Mouse (Mus musculus) small intestine, adult 2 months (tissue): ENCODE measurements at regions not wholly inside any gene's neighbourhood (a gene's known extent, or its start where the extent isn't known, plus 50 kb on each side); places are given as distances from the start of the nearest gene placed in this dataset.

ENCODE experiments used
- H3K27ac ChIP-seq: fragments of 200-500 bp; 2 replicates; pipeline ENCODE4 v1.5.1; 2012; ENCODE audit warnings: low read depth, low read length, control low read depth, inconsistent platforms; ENCODE audit not compliant: insufficient read depth
- H3K27me3 ChIP-seq: fragments of 200-500 bp; 2 replicates; pipeline ENCODE4 v1.6.1; 2012; ENCODE audit warnings: mild to moderate bottlenecking, moderate library complexity, low read length, inconsistent platforms; ENCODE audit not compliant: control insufficient read depth, insufficient read depth
- H3K36me3 ChIP-seq: fragments of 200-500 bp; 2 replicates; pipeline ENCODE4 v1.6.1; 2012; ENCODE audit warnings: mild to moderate bottlenecking, low read length, control low read depth, inconsistent platforms; ENCODE audit not compliant: control insufficient read depth, insufficient read depth
- H3K4me1 ChIP-seq: fragments of 200-500 bp; 2 replicates; pipeline ENCODE4 v1.6.1; 2012; ENCODE audit warnings: low read length, inconsistent platforms, mixed read lengths; ENCODE audit not compliant: control insufficient read depth, insufficient read depth, insufficient read length
- H3K4me3 ChIP-seq: fragments of 200-500 bp; 2 replicates; pipeline ENCODE4 v1.5.1; 2012; ENCODE audit warnings: low read depth, mild to moderate bottlenecking, control low read depth, inconsistent platforms, low read length, moderate library complexity
- CTCF ChIP-seq: fragments of 200-500 bp; IDR thresholded peaks from 2 replicates; pipeline ENCODE4 v1.5.1; 2012; ENCODE audit warnings: low read depth, mild to moderate bottlenecking, control low read depth, inconsistent platforms, low read length, moderate library complexity, mixed read lengths; ENCODE audit not compliant: insufficient replicate concordance, insufficient read length; ENCODE audit errors: extremely low read depth
- POLR2A ChIP-seq: fragments of 200-500 bp; IDR thresholded peaks from 2 replicates; pipeline ENCODE4 v1.6.1; 2012; ENCODE audit warnings: low read depth, mild to moderate bottlenecking, control low read depth, inconsistent platforms, low read length, moderate library complexity
- WGBS: fragments of 180-500 bp; shearing (Covaris S2); methylation state at CpG from one replicate; pipeline ENCODE4 v1.1.7; 2018; 5-methylcytosine and 5-hydroxymethylcytosine counted together

GRCm38 (mm10) chr13:5497535-5497934 is 363.7 kb upstream of the Klf6 start:
- H3K4me1 ChIP-seq, result no peaks in the 10 kb centered on the region
- no peak overlapping the region for H3K4me3 ChIP-seq
- H3K27ac ChIP-seq, result no peak overlapping the region
- H3K27me3 ChIP-seq, result no peaks in the 10 kb centered on the region
- TF ChIP-seq POLR2A (no peak), CTCF (no peak)
- no peaks in the 10 kb centered on the region for H3K36me3 ChIP-seq

- no peaks in the 10 kb centered on the region for H3K27me3 ChIP-seq
- no peaks in the 10 kb centered on the region for H3K36me3 ChIP-seq
- H3K4me1 ChIP-seq, result no peaks in the 10 kb centered on the region
- TF ChIP-seq CTCF (no peak), POLR2A (no peak)
- no peak overlapping the region for H3K27ac ChIP-seq
- no peak overlapping the region for H3K4me3 ChIP-seq
These were observed 349.5 kb upstream of the Klf6 start for GRCm38 (mm10) chr13:5511784-5512183.

- Histone ChIP-seq H3K4me1 (no peaks in the 10 kb centered on the region), H3K27me3 (no peaks in the 10 kb centered on the region), H3K36me3 (no peaks in the 10 kb centered on the region), H3K4me3 (no peak overlapping the region), H3K27ac (no peak overlapping the region)
- 39% methylated on average over 2 of the region's 2 CpGs for WGBS
- TF ChIP-seq CTCF (no peak), POLR2A (no peak)
These were observed 345.7 kb upstream of the Klf6 start for GRCm38 (mm10) chr13:5515552-5515951.

- no peak overlapping the region for H3K4me3 ChIP-seq
- no peaks in the 10 kb centered on the region for H3K4me1 ChIP-seq
- WGBS, result 96% methylated on average over 2 of the region's 2 CpGs
- no peak overlapping the region for H3K27ac ChIP-seq
- H3K27me3 ChIP-seq, result no peaks in the 10 kb centered on the region
- no peaks in the 10 kb centered on the region for H3K36me3 ChIP-seq
- no peak for TF ChIP-seq CTCF
- TF ChIP-seq POLR2A, result no peak
These were observed 345.2 kb upstream of the Klf6 start for GRCm38 (mm10) chr13:5516088-5516487.

GRCm38 (mm10) chr13:5519181-5519580 is 342.1 kb upstream of the Klf6 start:
- 86% methylated on average over 1 of the region's 1 CpGs for WGBS
- Histone ChIP-seq H3K36me3 (no peaks in the 10 kb centered on the region), H3K27me3 (no peaks in the 10 kb centered on the region), H3K27ac (no peak overlapping the region), H3K4me1 (no peaks in the 10 kb centered on the region), H3K4me3 (no peak overlapping the region)
- TF ChIP-seq POLR2A, result no peak
- no peak for TF ChIP-seq CTCF

- Histone ChIP-seq H3K4me1 (no peaks in the 10 kb centered on the region), H3K27ac (no peak overlapping the region), H3K36me3 (no peaks in the 10 kb centered on the region), H3K27me3 (no peaks in the 10 kb centered on the region), H3K4me3 (no peak overlapping the region)
- TF ChIP-seq POLR2A (no peak), CTCF (no peak)
- 36% methylated on average over 1 of the region's 1 CpGs for WGBS
These were observed 341.7 kb upstream of the Klf6 start for GRCm38 (mm10) chr13:5519600-5519999.

GRCm38 (mm10) chr13:5527400-5527799 is 333.9 kb upstream of the Klf6 start:
- TF ChIP-seq CTCF, result no peak
- no peak for TF ChIP-seq POLR2A
- Histone ChIP-seq H3K36me3 (no peaks in the 10 kb centered on the region), H3K4me3 (no peak overlapping the region), H3K4me1 (no peaks in the 10 kb centered on the region), H3K27ac (peak overlapping the region; percentile 93), H3K27me3 (no peaks in the 10 kb centered on the region)
- 31% methylated on average over 1 of the region's 1 CpGs for WGBS

GRCm38 (mm10) chr13:5540321-5540720 is 321.0 kb upstream of the Klf6 start:
- H3K4me1 ChIP-seq, result peaks cover 3% of the 10 kb centered on the region; the same call in 1 of the 2 replicates
- no peaks in the 10 kb centered on the region for H3K36me3 ChIP-seq
- no peak overlapping the region for H3K27ac ChIP-seq
- no peak overlapping the region for H3K4me3 ChIP-seq
- 33% methylated on average over 1 of the region's 1 CpGs for WGBS
- H3K27me3 ChIP-seq, result no peaks in the 10 kb centered on the region
- TF ChIP-seq CTCF (no peak), POLR2A (no peak)
